47 mouse cellular contexts compared by ENCODE assay signal in the genomic region with DNA sequence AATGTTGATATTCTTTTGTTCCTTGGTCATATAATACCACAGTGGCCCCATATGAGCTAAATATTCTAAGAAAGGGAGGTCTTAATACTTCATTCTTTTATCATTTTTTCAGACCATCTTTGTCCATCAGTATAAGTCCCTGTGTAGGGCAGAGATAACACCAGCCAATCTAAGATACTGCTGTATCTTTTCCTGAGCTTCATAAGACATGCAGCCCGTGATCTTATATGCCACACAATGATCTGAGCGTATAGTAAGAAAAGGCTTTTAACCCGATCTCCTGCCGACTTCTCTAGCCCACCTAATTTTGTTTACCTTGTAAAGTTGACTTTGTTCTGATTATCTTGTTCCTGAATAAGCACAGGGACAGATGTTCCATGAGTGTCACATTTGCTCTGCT. TPM values are rescaled to one million over a fixed set of nuclear protein-coding genes. Genes with fewer than 3 reads are reported as not detected.
"Had no signal": no experiment of that assay in that cellular context is flagged by ENCODE, and none has a peak within 500 bp of the region (broad histone marks: within the 10 kb centered on the region; RNA-seq: fewer than 3 reads in every experiment).

No protein-coding gene starts in this region.

- ATAC-seq: liver, embryonic 12.5 days; liver, postnatal 0 days; lung, postnatal 0 days; midbrain, embryonic 13.5 days; midbrain, embryonic 15.5 days; midbrain, embryonic 16.5 days had no signal

- H3K27me3 ChIP-seq: limb, embryonic 12.5 days; limb, embryonic 15.5 days; liver, embryonic 15.5 days; lung, embryonic 15.5 days; midbrain, embryonic 15.5 days; neural tube, embryonic 12.5 days had no signal

- H3K36me3 ChIP-seq: limb, embryonic 10.5 days; limb, embryonic 12.5 days; limb, embryonic 13.5 days; limb, embryonic 15.5 days; liver, embryonic 12.5 days; liver, embryonic 13.5 days; liver, embryonic 15.5 days; lung, embryonic 15.5 days; midbrain, embryonic 10.5 days; midbrain, embryonic 12.5 days; midbrain, embryonic 13.5 days; midbrain, embryonic 15.5 days; neural tube, embryonic 12.5 days had no signal

- H3K4me3 ChIP-seq: limb, embryonic 10.5 days; limb, embryonic 12.5 days; limb, embryonic 13.5 days; limb, embryonic 15.5 days; liver, embryonic 12.5 days; liver, embryonic 13.5 days; liver, embryonic 15.5 days; lung, embryonic 15.5 days; megakaryocyte, embryonic 14.5 days; midbrain, embryonic 10.5 days; midbrain, embryonic 12.5 days; midbrain, embryonic 13.5 days; midbrain, embryonic 15.5 days; myocyte; neural tube, embryonic 12.5 days had no signal

- DNase-seq: left cerebral cortex, postnatal 4 days; liver; liver, embryonic 13.5 days; liver, postnatal 0 days; lung, adult 18-20 months; lung, adult 2 months; lung, embryonic 14.5 days; lung, postnatal 10 days; lung, postnatal 14 days; lung, postnatal 36 days; lung, postnatal 4 days; midbrain, embryonic 14.5 days had no signal

- H3K9me3 ChIP-seq: limb, embryonic 10.5 days; limb, embryonic 12.5 days; limb, embryonic 13.5 days; limb, embryonic 15.5 days; liver, embryonic 12.5 days; liver, embryonic 13.5 days; liver, embryonic 15.5 days; lung, embryonic 15.5 days; megakaryocyte, embryonic 14.5 days; midbrain, embryonic 10.5 days; midbrain, embryonic 12.5 days; midbrain, embryonic 13.5 days; midbrain, embryonic 15.5 days had no signal

- H3K4me1 ChIP-seq: limb, embryonic 10.5 days; limb, embryonic 12.5 days; limb, embryonic 13.5 days; limb, embryonic 15.5 days; liver, embryonic 12.5 days; liver, embryonic 13.5 days; liver, embryonic 15.5 days; lung, embryonic 15.5 days; megakaryocyte, embryonic 14.5 days; midbrain, embryonic 10.5 days; midbrain, embryonic 12.5 days; midbrain, embryonic 13.5 days; midbrain, embryonic 15.5 days; neural tube, embryonic 12.5 days had no signal

RNA-seq across cellular contexts. Expression of gene Znrf4, which starts 12.7 kb away (rescaled TPM):
- total RNA-seq: left cerebral cortex, adult 8-10 months; left cerebral cortex, postnatal 10 days; left cerebral cortex, postnatal 14 days; left cerebral cortex, postnatal 25 days; left cerebral cortex, postnatal 36 days; left cerebral cortex, postnatal 4 days; liver, adult 2 months; megakaryocyte progenitor cell, adult 5-6 weeks; megakaryocyte, adult 5-6 weeks; midbrain, postnatal 0 days; monocyte, adult 5-6 weeks had no signal
- polyA plus RNA-seq: limb, embryonic 10.5 days; limb, embryonic 11.5 days; limb, embryonic 12.5 days; limb, embryonic 13.5 days; limb, embryonic 14.5 days; limb, embryonic 15.5 days; liver, adult 2 months; liver, embryonic 11.5 days; liver, embryonic 12.5 days; liver, embryonic 13.5 days; liver, embryonic 14.5 days; liver, embryonic 15.5 days; liver, embryonic 16.5 days; liver, postnatal 0 days; lung, embryonic 14.5 days; lung, embryonic 15.5 days; lung, embryonic 16.5 days; lung, postnatal 0 days; macrophage; midbrain, embryonic 10.5 days; midbrain, embryonic 11.5 days; midbrain, embryonic 12.5 days; midbrain, embryonic 13.5 days; midbrain, embryonic 14.5 days; midbrain, embryonic 15.5 days; midbrain, embryonic 16.5 days; midbrain, postnatal 0 days; myocyte; neural tube, embryonic 11.5 days; neural tube, embryonic 12.5 days had no signal

RNA-seq across cellular contexts. Expression of gene Gm20219, which starts 29.2 kb away (rescaled TPM):
- total RNA-seq: liver, adult 2 months had no signal
